Mouse (Mus musculus) spleen, adult 2 months (tissue): ENCODE measurements at regions not wholly inside any gene's neighbourhood (a gene's known extent, or its start where the extent isn't known, plus 50 kb on each side); places are given as distances from the start of the nearest gene placed in this dataset.
"Not testable (repeated sequence)": the region's sequence is repeated elsewhere in the genome, so short reads cannot be mapped to it uniquely, and the experiment has no call there.

ENCODE experiments used
- CTCF ChIP-seq: fragments of 200-500 bp; IDR thresholded peaks from 2 replicates; pipeline ENCODE4 v1.5.1; 2011; ENCODE audit warnings: mild to moderate bottlenecking, inconsistent platforms; ENCODE audit not compliant: insufficient read depth, insufficient read length, insufficient replicate concordance; ENCODE audit errors: extremely low read depth
- POLR2A ChIP-seq: fragments of 200-500 bp; IDR thresholded peaks from 2 replicates; pipeline ENCODE4 v1.6.1; 2011; ENCODE audit warnings: low read depth, low read length, inconsistent platforms

DNA sequence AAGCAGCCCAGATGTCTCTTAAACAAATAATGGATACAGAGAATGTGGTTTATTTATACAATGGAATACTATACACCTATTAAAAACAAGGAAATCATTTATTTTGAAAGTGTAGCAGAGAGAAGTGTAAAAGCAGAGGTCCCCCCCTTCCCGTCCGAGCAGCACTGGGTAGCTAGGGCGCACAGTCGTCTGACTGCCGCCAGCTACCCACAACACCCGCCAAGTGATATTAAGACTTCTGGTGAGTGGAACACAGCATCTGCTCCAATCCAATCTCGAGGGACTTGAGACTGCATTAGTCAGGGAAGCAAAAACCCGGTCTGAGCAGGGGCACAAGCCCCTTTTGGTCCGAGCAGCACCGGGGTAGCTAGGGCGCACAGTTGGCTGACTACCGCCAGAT, 130.6 kb downstream of the Stard3nl start:
- not testable (repeated sequence) for TF ChIP-seq CTCF, POLR2A
